Mouse (Mus musculus) lung, postnatal 14 days (tissue): Measurements from ENCODE around the gene Tex22.
A peak's percentile ranks its signal among the peaks of the same experiment; 100 is the strongest.

Experiments
- DNase-seq: peaks from one replicate; pipeline ENCODE4 v3.0.0; 2021

Gene Tex22

GRCm38 (mm10) chr12:113103846-113104451 is 29.6 kb downstream of the Tex22 start:
- DNase-seq: no peak

- no peak for DNase-seq
Measured at GRCm38 (mm10) chr12:113106386-113106785, 32.1 kb downstream of the Tex22 start.

- DNase-seq: no peak
Measured at GRCm38 (mm10) chr12:113107431-113108124, 33.3 kb downstream of the Tex22 start.

GRCm38 (mm10) chr12:113108528-113109283 is 34.4 kb downstream of the Tex22 start:
- no peak for DNase-seq

- DNase-seq: no peak
Measured at GRCm38 (mm10) chr12:113109801-113110200, 35.5 kb downstream of the Tex22 start.

GRCm38 (mm10) chr12:113114141-113114540 is 39.8 kb downstream of the Tex22 start:
- no peak for DNase-seq

GRCm38 (mm10) chr12:113114856-113115538 is 40.7 kb downstream of the Tex22 start:
- no peak for DNase-seq

- DNase-seq: peak; percentile 92
Measured at GRCm38 (mm10) chr12:113119516-113120410, 45.5 kb downstream of the Tex22 start.

- no peak for DNase-seq
Measured at GRCm38 (mm10) chr12:113124726-113125125, 50.4 kb downstream of the Tex22 start.

GRCm38 (mm10) chr12:113130732-113131131 is 56.4 kb downstream of the Tex22 start:
- DNase-seq: no peak

GRCm38 (mm10) chr12:113131601-113132000 is 57.3 kb downstream of the Tex22 start:
- no peak for DNase-seq

GRCm38 (mm10) chr12:113132567-113132966 is 58.3 kb downstream of the Tex22 start:
- DNase-seq: peak; percentile 92

- no peak for DNase-seq
Measured at GRCm38 (mm10) chr12:113133260-113133659, 59.0 kb downstream of the Tex22 start.

GRCm38 (mm10) chr12:113133861-113134403 is 59.6 kb downstream of the Tex22 start:
- DNase-seq: no peak

- no peak for DNase-seq
Measured at GRCm38 (mm10) chr12:113134502-113134901, 60.2 kb downstream of the Tex22 start.

GRCm38 (mm10) chr12:113135401-113135800 is 61.1 kb downstream of the Tex22 start:
- DNase-seq: no peak

GRCm38 (mm10) chr12:113136492-113137020 is 62.3 kb downstream of the Tex22 start:
- no peak for DNase-seq

- DNase-seq: no peak
Measured at GRCm38 (mm10) chr12:113137260-113138213, 63.2 kb downstream of the Tex22 start.

GRCm38 (mm10) chr12:113138291-113138690 is 64.0 kb downstream of the Tex22 start:
- no peak for DNase-seq
